Mouse (Mus musculus): ENCODE measurements around the gene Rcl1.

Gene Rcl1

GRCm38 (mm10) chr19:29151443-29151842, 50.3 kb downstream of the Rcl1 start:
- no peak for DNase-seq (ENCODE audit: low read depth)

- DNase-seq (ENCODE audit: low read depth) = no peak
Measured at GRCm38 (mm10) chr19:29155552-29155951, 54.4 kb downstream of the Rcl1 start.

GRCm38 (mm10) chr19:29156417-29156816, 55.2 kb downstream of the Rcl1 start:
- no peak for DNase-seq (ENCODE audit: low read depth)

GRCm38 (mm10) chr19:29157678-29158466, 56.7 kb downstream of the Rcl1 start:
- DNase-seq (ENCODE audit: low read depth) = no peak

- no peak for DNase-seq (ENCODE audit: low read depth)
Measured at GRCm38 (mm10) chr19:29158486-29158885, 57.3 kb downstream of the Rcl1 start.

- no peak for DNase-seq (ENCODE audit: low read depth)
Measured at GRCm38 (mm10) chr19:29163817-29164527, 62.8 kb downstream of the Rcl1 start.

- no peak for DNase-seq (ENCODE audit: low read depth)
Measured at GRCm38 (mm10) chr19:29164528-29165166, 63.5 kb downstream of the Rcl1 start.

- no peak for DNase-seq (ENCODE audit: low read depth)
Measured at GRCm38 (mm10) chr19:29167938-29168337, 66.8 kb downstream of the Rcl1 start.

- no peak for DNase-seq (ENCODE audit: low read depth)
Measured at GRCm38 (mm10) chr19:29180336-29180735, 79.2 kb downstream of the Rcl1 start.

- DNase-seq (ENCODE audit: low read depth) = no peak
Measured at GRCm38 (mm10) chr19:29182166-29182565, 81.0 kb downstream of the Rcl1 start.

- no peak for DNase-seq (ENCODE audit: low read depth)
Measured at GRCm38 (mm10) chr19:29185122-29185521, 83.9 kb downstream of the Rcl1 start.

GRCm38 (mm10) chr19:29185552-29186232, 84.5 kb downstream of the Rcl1 start:
- DNase-seq (ENCODE audit: low read depth) = no peak

GRCm38 (mm10) chr19:29188879-29189278, 87.7 kb downstream of the Rcl1 start:
- no peak for DNase-seq (ENCODE audit: low read depth)
